Mouse (Mus musculus): ENCODE results near the gene Trim14. TPM values are rescaled to one million over a fixed set of nuclear protein-coding genes. Genes with fewer than 3 reads are reported as not detected.
A peak's percentile ranks its signal among the peaks of the same experiment; 100 is the strongest.

Gene Trim14
- polyA plus RNA-seq, 1 experiment from 2014 or later, result 1.0 TPM

- peaks cover 18% of the 10 kb centered on the region for H3K27me3 ChIP-seq (ENCODE audit: control insufficient read depth, insufficient read depth, low read length)
These were observed 32.1 kb downstream of the Trim14 start for GRCm38 (mm10) chr4:46503881-46504280.

GRCm38 (mm10) chr4:46502606-46503502 is 33.1 kb downstream of the Trim14 start:
- 57% methylated on average over 16 of the region's 16 CpGs for WGBS
- ATAC-seq (ENCODE audit: low FRiP score) (no peak), DNase-seq (ENCODE audit: low spot score) (no peak)
- Histone ChIP-seq H3K4me1 (replicated peaks; ENCODE audit: control insufficient read depth, insufficient read depth, low read length) (no peaks in the 10 kb centered on the region), H3K27me3 (ENCODE audit: control insufficient read depth, insufficient read depth, low read length) (peaks cover 18% of the 10 kb centered on the region), H3K4me3 (ENCODE audit: low read depth, low read length) (no peak overlapping the region), H3K36me3 (ENCODE audit: control insufficient read depth, insufficient read depth, low read length) (no peaks in the 10 kb centered on the region), H3K9ac (ENCODE audit: low read depth, low read length) (no peak overlapping the region), H3K9me3 (ENCODE audit: control insufficient read depth, low read length) (no peaks in the 10 kb centered on the region), H3K27ac (ENCODE audit: low read depth, low read length) (no peak overlapping the region), H3K4me2 (replicated peaks; ENCODE audit: low read depth, low read length) (no peak overlapping the region)

More at GRCm38 (mm10) chr4:46503881-46504280, 32.1 kb downstream of the Trim14 start:
- no peak overlapping the region for H3K9ac ChIP-seq (ENCODE audit: low read depth, low read length)
- H3K9me3 ChIP-seq (ENCODE audit: control insufficient read depth, low read length), result no peaks in the 10 kb centered on the region
- DNase-seq (ENCODE audit: low spot score) (no peak), ATAC-seq (ENCODE audit: low FRiP score) (no peak)
- 86% methylated on average over 3 of the region's 3 CpGs for WGBS
- no peaks in the 10 kb centered on the region for H3K4me1 ChIP-seq (replicated peaks; ENCODE audit: control insufficient read depth, insufficient read depth, low read length)
- H3K36me3 ChIP-seq (ENCODE audit: control insufficient read depth, insufficient read depth, low read length), result no peaks in the 10 kb centered on the region
- no peak overlapping the region for H3K4me3 ChIP-seq (ENCODE audit: low read depth, low read length)
- no peak overlapping the region for H3K27ac ChIP-seq (ENCODE audit: low read depth, low read length)
- no peak overlapping the region for H3K4me2 ChIP-seq (replicated peaks; ENCODE audit: low read depth, low read length)

- H3K9me3 ChIP-seq (ENCODE audit: control insufficient read depth, low read length), result no peaks in the 10 kb centered on the region
- H3K9ac ChIP-seq (ENCODE audit: low read depth, low read length), result no peak overlapping the region
- no peaks in the 10 kb centered on the region for H3K36me3 ChIP-seq (ENCODE audit: control insufficient read depth, insufficient read depth, low read length)
- 0 out of 2 replicates have a peak, but pooled peaks cover 4% of the 10 kb centered on the region for H3K27me3 ChIP-seq (ENCODE audit: control insufficient read depth, insufficient read depth, low read length)
- WGBS, result 12% methylated on average over 4 of the region's 4 CpGs
- DNase-seq (ENCODE audit: low spot score), result peak; percentile 71
- no peak for ATAC-seq (ENCODE audit: low FRiP score)
- no peak overlapping the region for H3K4me3 ChIP-seq (ENCODE audit: low read depth, low read length)
- H3K4me1 ChIP-seq (replicated peaks; ENCODE audit: control insufficient read depth, insufficient read depth, low read length), result no peaks in the 10 kb centered on the region
- no peak overlapping the region for H3K4me2 ChIP-seq (replicated peaks; ENCODE audit: low read depth, low read length)
- H3K27ac ChIP-seq (ENCODE audit: low read depth, low read length), result no peak overlapping the region
These were observed 37.0 kb downstream of the Trim14 start for GRCm38 (mm10) chr4:46498976-46499375.

GRCm38 (mm10) chr4:46498511-46498910 is 37.4 kb downstream of the Trim14 start:
- Histone ChIP-seq H3K4me3 (ENCODE audit: low read depth, low read length) (no peak overlapping the region), H3K9ac (ENCODE audit: low read depth, low read length) (no peak overlapping the region), H3K27ac (ENCODE audit: low read depth, low read length) (no peak overlapping the region), H3K4me1 (replicated peaks; ENCODE audit: control insufficient read depth, insufficient read depth, low read length) (no peaks in the 10 kb centered on the region), H3K9me3 (ENCODE audit: control insufficient read depth, low read length) (no peaks in the 10 kb centered on the region), H3K4me2 (replicated peaks; ENCODE audit: low read depth, low read length) (no peak overlapping the region), H3K36me3 (ENCODE audit: control insufficient read depth, insufficient read depth, low read length) (no peaks in the 10 kb centered on the region), H3K27me3 (ENCODE audit: control insufficient read depth, insufficient read depth, low read length) (0 out of 2 replicates have a peak, but pooled peaks cover 4% of the 10 kb centered on the region)
- no peak for ATAC-seq (ENCODE audit: low FRiP score)
- no peak for DNase-seq (ENCODE audit: low spot score)
- 38% methylated on average over 3 of the region's 3 CpGs for WGBS

- H3K36me3 ChIP-seq (ENCODE audit: control insufficient read depth, insufficient read depth, low read length), result no peaks in the 10 kb centered on the region
These were observed 38.6 kb downstream of the Trim14 start for GRCm38 (mm10) chr4:46497286-46497892.

GRCm38 (mm10) chr4:46495543-46495942 is 40.4 kb downstream of the Trim14 start:
- Histone ChIP-seq H3K27me3 (ENCODE audit: control insufficient read depth, insufficient read depth, low read length) (0 out of 2 replicates have a peak, but pooled peaks cover 4% of the 10 kb centered on the region), H3K4me1 (replicated peaks; ENCODE audit: control insufficient read depth, insufficient read depth, low read length) (no peaks in the 10 kb centered on the region), H3K9ac (ENCODE audit: low read depth, low read length) (no peak overlapping the region), H3K27ac (ENCODE audit: low read depth, low read length) (no peak overlapping the region), H3K36me3 (ENCODE audit: control insufficient read depth, insufficient read depth, low read length) (no peaks in the 10 kb centered on the region), H3K9me3 (ENCODE audit: control insufficient read depth, low read length) (no peaks in the 10 kb centered on the region), H3K4me3 (ENCODE audit: low read depth, low read length) (no peak overlapping the region), H3K4me2 (replicated peaks; ENCODE audit: low read depth, low read length) (no peak overlapping the region)
- 89% methylated on average over 12 of the region's 12 CpGs for WGBS
- ATAC-seq (ENCODE audit: low FRiP score) (no peak), DNase-seq (ENCODE audit: low spot score) (no peak)

More at GRCm38 (mm10) chr4:46497286-46497892, 38.6 kb downstream of the Trim14 start:
- Histone ChIP-seq H3K27ac (ENCODE audit: low read depth, low read length) (no peak overlapping the region), H3K27me3 (ENCODE audit: control insufficient read depth, insufficient read depth, low read length) (0 out of 2 replicates have a peak, but pooled peaks cover 4% of the 10 kb centered on the region), H3K4me1 (replicated peaks; ENCODE audit: control insufficient read depth, insufficient read depth, low read length) (no peaks in the 10 kb centered on the region), H3K9ac (ENCODE audit: low read depth, low read length) (no peak overlapping the region), H3K4me3 (ENCODE audit: low read depth, low read length) (no peak overlapping the region), H3K4me2 (replicated peaks; ENCODE audit: low read depth, low read length) (no peak overlapping the region), H3K9me3 (ENCODE audit: control insufficient read depth, low read length) (no peaks in the 10 kb centered on the region)
- ATAC-seq (ENCODE audit: low FRiP score), result no peak
- WGBS, result 43% methylated on average over 4 of the region's 4 CpGs
- peak; percentile 80 for DNase-seq (ENCODE audit: low spot score)

GRCm38 (mm10) chr4:46493071-46493470 is 42.9 kb downstream of the Trim14 start:
- H3K27me3 ChIP-seq (ENCODE audit: control insufficient read depth, insufficient read depth, low read length), result no peaks in the 10 kb centered on the region
- no peak overlapping the region for H3K27ac ChIP-seq (ENCODE audit: low read depth, low read length)
- H3K36me3 ChIP-seq (ENCODE audit: control insufficient read depth, insufficient read depth, low read length), result no peaks in the 10 kb centered on the region
- no peak for DNase-seq (ENCODE audit: low spot score)
- no peaks in the 10 kb centered on the region for H3K4me1 ChIP-seq (replicated peaks; ENCODE audit: control insufficient read depth, insufficient read depth, low read length)
- H3K9me3 ChIP-seq (ENCODE audit: control insufficient read depth, low read length), result no peaks in the 10 kb centered on the region
- H3K4me2 ChIP-seq (replicated peaks; ENCODE audit: low read depth, low read length), result no peak overlapping the region
- ATAC-seq (ENCODE audit: low FRiP score), result no peak
- no peak overlapping the region for H3K4me3 ChIP-seq (ENCODE audit: low read depth, low read length)
- H3K9ac ChIP-seq (ENCODE audit: low read depth, low read length), result no peak overlapping the region
- 96% methylated on average over 6 of the region's 6 CpGs for WGBS

GRCm38 (mm10) chr4:46489028-46489925 is 46.7 kb downstream of the Trim14 start, which contains the start of gene Nans:
Nans (plus strand) TSS chr4:46489248.
- Histone ChIP-seq H3K9me3 (ENCODE audit: control insufficient read depth, low read length) (no peaks in the 10 kb centered on the region), H3K27ac (ENCODE audit: low read depth, low read length) (peak within 1 kb of the TSS; percentile 54; the same call in 1 of the 2 replicates), H3K4me2 (replicated peaks; ENCODE audit: low read depth, low read length) (peak within 1 kb of the TSS; percentile 74), H3K27me3 (ENCODE audit: control insufficient read depth, insufficient read depth, low read length) (no peaks in the 10 kb centered on the region), H3K36me3 (ENCODE audit: control insufficient read depth, insufficient read depth, low read length) (no peaks in the 10 kb centered on the region), H3K4me3 (ENCODE audit: low read depth, low read length) (peak within 1 kb of the TSS; percentile 74), H3K9ac (ENCODE audit: low read depth, low read length) (peak within 1 kb of the TSS; percentile 74), H3K4me1 (replicated peaks; ENCODE audit: control insufficient read depth, insufficient read depth, low read length) (no peaks in the 10 kb centered on the region)
- ATAC-seq (ENCODE audit: low FRiP score), result peak; percentile 98
- WGBS, result under 1% methylated on average over 58 of the region's 58 CpGs
- peak; percentile 94 for DNase-seq (ENCODE audit: low spot score)
